Mouse (Mus musculus) left cerebral cortex, adult 18-20 months (tissue): ENCODE data around the gene Acsm2. TPM values are rescaled to one million over a fixed set of nuclear protein-coding genes. Genes with fewer than 3 reads are reported as not detected.
"Not testable (repeated sequence)": the region's sequence is repeated elsewhere in the genome, so short reads cannot be mapped to it uniquely, and the experiment has no call there.

ENCODE experiments used
- DNase-seq, 2 experiments: peaks; one replicate each; pipeline ENCODE4 v3.0.0; 2021 to 2022; ENCODE audit warnings: low spot score in 2 of 2, mixed read lengths in 1 of 2
- total RNA-seq, 2 experiments: library from RNA; stranded (reverse); gene quantifications; 2 replicates each; pipeline ENCODE4 v1.2.3; 2021

Acsm2 gene
- total RNA-seq, 2 experiments from 2014 or later: not detected

DNA sequence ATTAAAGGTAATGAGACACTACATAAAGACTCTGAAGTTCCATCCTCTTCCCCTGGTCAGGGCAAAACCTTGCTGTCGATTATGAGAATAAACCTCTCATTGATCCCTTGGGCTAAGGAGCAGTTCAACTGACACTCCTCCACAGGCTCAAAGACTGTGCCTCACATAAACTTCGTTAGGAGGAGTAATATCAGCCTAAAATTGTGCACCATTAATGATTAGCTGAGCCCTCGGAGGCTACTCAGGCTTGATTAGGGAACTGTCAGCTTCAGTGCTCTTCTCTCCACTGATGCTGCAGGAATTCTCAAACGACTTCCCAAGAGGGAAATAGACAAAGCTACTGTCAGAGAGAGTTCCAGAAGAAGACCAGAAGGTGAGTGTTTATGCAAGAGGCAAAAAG, 7.3 kb downstream of the Acsm2 start:
- no peak for DNase-seq

DNA sequence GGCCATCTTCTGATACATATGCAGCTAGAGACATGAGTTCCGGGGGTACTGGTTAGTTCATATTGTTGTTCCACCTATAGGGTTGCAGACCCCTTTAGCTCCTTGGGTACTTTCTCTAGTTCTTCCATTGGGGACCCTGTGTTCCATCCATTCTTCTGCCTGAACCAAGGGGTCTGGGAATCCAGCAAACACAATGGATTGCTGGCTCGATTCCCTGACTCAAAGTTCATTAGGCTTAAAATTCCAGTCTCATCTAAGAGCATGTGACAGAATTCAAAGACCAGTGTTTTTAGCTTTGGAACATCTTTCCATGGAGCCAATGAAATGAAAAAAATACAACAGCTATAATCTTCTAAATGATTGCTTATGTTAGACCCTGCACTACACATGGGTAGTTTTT, 8.3 kb downstream of the Acsm2 start:
- DNase-seq: not testable (repeated sequence)

DNA sequence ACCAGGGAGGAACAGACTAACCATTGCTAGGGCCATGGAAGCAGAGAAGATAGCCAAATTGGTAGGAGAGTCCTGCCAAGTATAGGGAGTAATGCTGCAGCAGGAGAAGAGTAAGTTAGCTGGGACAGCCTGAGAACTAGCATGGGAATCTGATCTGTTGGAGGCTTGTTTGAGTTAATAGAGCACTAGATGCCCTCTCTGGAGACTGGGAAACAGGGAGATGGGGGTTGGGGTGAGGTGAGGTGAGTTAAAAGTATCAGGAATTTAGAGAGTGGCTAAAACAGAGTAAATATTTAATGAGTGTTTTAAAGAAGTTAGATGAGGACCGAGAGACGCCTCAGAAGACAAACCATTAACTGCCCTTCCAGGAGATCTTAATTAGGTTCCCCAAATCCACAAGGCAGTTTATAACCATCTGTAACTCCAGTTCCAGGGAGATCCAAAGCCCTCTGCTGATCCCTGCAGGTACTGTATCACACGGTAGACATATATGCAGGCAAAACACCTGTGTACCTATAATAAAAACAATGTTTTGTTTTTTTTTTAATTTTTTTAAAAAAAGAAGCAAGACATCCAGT, 40.5 kb downstream of the Acsm2 start:
- DNase-seq: no peak

DNA sequence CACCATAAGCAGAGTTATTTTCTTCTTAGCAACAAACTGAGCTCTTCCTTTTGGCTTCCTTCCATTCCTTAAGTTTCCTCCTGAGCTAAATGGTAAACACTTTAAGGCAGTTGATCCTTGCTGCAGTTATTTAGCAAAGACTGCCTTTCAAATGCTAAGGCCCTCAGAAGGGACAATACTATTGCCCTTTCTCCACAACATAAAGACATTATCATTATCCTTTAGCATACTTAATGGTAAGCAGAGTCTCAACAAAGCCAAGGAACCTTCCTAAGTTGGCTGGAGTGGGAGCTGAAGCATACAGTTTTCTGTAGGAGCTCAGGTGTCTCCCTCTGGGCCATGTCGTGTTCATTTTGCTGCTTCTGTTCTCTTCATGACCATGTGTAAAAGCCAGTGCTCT, 41.2 kb downstream of the Acsm2 start:
- DNase-seq: no peak

DNA sequence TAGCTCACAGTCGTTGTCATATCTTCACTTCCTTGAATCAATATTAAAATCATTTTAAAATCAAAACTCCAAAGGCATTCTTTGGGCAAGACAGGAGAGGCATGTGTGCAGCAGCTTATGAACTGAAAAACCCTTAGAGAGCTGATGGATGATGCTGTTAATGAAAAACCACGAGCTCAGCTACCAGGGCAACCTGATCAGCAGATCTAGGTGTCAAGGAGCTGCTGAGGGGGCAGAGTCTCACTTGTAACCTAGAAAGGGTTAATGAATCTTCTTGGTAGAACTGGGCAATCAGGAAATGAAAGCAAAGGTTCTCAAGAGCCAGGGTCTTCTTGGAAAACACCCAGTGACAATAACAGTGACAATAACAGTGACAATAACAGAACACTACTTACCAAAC, 42.4 kb downstream of the Acsm2 start:
- no peak for DNase-seq

DNA sequence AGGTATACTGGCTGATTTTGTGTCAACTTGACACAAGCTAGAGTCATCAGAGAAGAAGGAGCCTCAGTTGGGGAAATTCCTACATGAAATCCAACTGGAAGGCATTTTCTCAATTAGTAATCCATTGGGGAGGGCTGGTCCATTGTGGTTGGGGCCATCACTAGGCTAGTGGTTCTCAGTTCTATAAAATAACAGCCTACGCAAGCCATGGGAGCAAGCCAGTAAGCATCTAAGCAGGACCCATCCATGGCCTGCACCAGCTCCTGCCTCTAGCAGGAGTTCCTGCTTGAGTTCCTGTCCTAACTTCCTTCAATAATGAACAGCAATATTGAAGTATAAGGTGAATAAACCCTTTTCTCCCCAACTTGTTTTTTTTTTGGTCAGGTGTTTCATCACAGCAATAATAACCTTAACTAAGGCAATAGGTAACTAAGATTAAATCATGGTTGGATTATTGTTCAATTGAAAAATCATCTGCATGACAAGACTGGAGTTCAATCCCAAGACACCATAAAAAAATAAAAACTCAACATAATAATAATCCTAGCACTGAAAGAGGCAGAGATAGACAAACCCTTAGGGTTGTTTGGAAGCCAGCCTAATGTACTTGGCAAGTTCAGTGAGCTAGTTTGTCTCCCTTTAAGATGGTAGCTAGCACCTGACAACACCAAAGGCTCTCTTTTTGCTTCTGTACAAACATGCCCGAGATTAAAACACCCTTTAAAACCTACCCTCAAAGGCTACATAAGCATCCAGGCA, 47.2 kb downstream of the Acsm2 start:
- no peak for DNase-seq

DNA sequence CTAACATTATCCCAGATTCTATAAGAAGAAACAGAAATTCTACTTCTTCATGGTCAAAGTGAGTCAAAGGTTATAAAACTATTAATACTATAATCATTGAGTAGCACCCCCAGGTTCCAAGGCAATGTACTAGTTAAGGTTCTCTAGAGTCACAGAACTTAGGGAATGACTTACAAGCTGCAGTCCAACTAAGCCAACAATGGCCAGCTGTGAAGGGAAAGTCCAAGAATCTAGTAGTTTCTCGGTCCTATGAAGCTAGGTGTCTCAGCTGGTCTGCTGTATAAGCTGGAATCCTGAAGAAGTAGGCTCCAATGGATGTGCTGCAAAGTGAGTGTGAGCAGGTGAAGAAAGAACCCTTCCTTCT, 47.8 kb downstream of the Acsm2 start:
- no peak for DNase-seq

DNA sequence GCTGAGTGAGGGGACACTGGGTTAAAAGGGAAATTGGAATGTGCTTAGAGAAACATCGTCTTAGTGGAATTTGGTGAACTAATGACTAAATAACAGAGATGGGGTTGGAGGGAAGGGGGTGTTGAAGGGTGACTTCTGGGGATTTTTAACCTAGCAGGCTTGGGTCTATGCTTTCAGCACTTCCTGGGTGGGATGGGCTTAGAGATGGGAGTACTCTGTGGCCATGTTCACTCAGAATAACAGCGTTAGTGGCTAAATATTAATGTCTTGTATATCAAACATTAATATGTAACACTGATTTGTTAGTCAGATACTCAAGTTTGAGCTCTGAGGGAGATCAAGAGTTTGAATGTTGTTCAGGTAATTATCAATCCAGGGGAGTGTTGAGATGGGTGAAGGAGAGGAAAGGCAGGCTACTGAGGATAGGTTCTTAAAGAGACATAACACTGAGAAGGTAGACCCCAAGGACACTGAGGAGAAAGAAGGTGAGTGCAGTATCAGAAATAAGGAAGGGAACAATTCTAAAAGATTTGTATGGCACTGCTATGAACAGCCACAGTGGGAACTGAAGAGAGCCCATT, 50.9 kb downstream of the Acsm2 start:
- DNase-seq: no peak

DNA sequence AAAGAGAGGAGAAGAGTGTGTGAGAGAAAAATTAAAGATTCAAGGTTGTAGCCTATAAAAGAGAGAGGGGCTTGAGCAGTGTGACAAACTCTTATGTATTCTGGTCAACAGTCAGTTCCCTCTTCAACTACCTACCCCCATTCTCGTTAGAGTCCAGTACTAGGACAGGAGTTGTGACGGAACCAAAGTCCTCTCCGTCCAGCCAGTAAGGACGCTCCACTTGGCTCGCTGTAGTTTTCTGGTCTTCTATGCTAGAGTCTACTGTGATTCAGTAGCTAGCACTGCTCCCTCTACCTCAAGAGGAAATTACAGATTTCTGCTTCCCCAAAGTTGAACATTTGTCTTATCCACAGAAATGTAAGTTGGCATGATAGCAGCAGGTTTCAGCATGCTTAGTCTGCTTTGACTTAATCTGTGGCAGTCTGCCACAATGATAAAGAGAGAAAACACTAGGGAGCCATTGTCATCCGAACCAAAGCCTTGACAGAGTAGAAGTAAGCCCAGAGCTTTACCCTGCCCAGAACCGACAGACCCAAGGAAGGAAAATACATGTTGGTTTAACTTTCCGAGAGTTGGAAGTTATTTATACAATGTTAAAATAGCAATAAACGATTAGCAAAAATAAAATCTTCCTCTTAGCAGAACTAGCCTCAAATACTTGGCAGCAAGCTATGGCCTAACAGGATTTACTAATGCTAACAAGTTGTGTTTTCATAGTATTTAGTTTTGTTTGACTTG, 52.0 kb downstream of the Acsm2 start:
- no peak for DNase-seq

DNA sequence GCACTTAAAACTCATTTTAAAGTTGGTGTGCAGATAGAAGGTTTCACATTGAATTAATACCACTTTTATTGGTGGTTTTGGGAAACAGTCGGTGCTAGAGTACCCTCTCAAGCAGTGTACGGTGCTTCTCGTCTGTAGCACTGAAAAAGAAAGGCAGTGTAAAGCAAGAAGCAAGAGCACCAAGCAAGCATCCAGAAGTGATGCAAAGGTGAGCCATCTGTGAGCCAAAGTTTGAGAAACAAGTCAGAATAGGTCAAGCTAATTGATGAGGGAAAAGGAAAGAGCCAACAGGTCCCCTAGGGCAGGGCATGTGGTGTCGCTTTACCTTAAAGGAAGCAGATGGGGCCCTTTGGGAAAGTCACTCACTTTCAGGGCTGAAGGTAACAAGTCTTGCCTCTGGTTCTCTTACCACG, 52.5 kb downstream of the Acsm2 start, which contains the start of gene Acsm1:
TSS of gene Acsm1 (plus strand) at position 363 of the 413 bp plus-strand sequence.
- no peak for DNase-seq

DNA sequence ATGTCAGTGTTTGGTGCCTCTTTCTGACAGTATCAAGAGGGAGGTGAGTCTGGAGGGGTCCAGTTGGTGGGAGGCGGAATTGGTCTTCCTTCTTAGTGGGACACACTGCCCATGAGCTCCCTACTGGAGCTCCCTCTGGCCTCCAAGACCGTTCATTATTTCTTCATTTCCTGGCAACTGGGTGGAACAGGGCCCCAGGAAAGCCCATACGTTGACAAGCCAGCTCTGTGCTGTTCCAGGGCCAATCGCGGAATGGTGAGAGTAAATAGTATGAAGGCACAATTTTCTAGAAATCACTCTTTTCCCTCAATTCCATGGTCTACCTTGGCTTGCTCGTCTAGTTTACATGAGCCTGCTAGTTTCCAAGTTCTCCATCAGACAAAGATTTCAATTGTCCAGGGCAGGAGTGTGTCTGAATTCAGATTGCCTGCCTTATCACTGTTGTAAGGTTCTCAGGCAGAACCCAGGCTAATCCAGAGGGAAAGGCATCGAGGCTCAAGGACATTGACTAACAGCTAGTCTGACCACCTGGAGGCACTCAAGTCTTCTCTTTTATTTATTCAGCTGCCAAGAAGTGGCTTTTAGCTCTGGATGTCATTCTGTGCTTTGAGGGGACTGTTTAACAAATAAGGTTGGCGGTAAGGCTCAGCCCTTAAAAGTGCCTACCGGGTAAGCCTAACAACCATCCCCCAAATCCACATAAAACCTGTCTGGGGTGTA, 53.8 kb downstream of the Acsm2 start:
- no peak for DNase-seq

DNA sequence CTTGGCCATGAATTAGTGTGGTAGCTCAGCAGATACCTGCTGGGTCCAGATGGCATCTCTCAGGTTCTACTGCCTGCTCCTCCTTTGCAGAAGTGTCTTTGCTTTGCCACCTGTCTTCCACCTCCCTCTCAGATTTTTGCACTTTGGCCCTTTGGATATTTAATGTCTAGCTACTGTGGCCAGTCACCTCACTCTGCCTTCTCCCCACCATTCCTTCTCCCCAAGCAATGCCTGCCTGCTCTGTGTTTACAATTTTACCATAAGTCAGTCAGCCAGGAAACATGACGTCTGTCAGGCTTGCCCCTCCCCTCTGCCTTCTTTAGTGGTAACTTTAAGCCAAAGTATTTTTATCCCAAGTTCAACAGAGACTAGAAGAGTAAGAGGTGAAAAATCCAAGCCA, 62.4 kb downstream of the Acsm2 start:
- no peak for DNase-seq

DNA sequence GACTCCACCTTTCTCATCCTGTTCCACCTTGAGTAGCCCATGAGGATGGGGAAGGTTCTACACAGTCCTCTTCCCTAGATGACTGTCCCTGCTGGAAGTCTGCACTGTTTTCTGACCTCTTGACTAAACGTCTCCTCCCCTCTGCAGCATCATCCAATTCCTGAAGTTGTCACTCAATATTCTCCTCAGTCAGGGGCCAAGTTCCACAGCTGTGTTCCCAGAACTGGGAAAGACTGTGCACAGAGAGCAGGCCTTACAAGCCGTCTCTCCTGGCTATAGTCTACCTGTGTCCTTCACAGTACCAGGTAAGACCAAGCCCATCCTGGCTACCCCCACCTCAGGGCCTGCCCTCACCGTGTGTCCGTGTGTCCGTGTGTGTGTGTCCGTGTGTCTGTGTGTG, 63.5 kb downstream of the Acsm2 start:
- no peak for DNase-seq

DNA sequence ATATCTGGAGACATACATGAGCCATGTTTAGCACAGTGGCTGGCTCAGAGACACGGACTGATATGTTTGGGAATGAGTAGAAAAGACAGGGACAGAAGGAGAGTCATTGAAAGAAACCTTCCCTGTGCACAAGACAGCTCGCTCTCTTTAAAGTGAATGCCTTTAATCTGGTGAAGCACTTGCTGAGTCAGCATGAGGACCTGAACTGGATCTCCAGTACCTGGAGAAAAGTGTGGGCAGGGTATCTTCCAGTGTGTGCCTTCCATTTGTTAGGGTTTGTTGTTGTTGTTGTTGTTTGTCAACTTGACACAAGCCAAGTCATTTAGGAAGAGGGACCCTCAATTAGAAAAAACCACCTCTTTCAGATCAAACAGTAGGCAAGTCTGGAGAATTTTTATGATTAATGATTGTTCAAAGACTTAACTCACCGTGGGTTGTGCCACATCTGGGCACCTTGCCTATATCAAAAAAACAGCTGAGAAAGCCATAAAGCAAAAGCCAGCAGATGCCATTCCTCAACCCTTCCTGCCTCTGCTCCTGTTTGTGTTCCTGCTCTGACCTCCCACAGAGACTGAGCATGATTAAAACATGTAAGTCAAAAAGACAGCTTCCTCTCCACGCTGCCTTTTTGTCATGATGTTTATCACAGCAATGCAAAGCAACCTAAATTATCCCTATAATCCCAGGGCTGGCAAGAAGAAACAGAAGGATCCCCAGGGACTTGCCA, 64.2 kb downstream of the Acsm2 start:
- DNase-seq: no peak

DNA sequence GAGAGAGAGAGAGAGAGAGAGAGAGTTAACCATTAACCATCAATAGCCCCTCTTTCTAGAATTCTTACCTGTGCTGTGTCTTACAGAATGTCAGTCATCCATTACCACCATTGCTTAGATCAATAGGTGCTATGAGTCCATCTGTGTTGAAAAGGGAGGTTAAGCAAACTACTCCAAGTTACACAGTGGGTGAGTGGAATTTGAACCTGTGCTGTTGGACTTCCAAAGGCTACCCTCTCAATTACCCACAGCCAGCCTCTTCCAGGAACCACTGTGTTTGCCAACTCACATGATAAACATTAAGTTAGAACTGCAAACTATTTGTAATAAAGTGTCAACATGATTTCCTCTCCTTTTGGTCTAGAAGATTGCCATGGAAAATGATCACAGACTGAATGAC, 66.0 kb downstream of the Acsm2 start:
- DNase-seq: no peak

DNA sequence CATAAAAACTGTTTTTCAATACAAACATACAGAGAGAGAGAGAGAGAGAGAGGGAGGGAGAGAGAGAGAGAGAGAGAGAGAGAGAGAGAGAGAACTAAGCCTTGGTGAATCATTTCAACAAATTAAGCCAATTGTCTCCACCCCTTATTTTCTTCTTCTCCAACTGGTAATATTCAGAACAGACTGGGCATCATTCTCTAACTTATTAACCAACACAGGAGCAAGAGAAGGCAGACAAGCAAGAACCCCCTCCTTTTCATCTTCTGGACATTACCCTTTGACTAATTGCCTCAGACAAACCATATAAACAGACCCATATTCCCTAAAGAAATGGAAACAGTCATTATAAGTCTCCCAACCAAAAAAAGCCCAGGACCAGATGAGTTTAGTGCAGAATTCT, 84.6 kb downstream of the Acsm2 start:
- DNase-seq: no peak

DNA sequence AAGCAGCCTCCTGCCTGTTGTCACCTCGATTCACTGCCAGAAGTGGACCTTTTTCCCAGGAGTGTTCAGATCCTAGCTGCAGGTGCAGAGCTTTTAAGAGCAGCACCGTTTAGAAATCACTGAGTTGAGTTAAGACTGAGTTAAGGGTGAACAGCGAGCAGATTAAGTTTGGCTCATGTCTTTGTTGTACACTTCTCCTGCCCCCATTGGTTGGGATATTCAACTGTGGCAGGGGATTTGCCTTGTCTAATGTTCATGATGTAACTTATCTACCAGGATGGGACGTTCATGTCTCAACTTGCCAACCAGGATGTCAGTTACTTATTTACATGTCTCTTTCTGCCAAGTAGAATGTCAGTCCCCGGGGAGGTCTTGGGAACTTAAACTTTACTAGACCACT, 88.2 kb downstream of the Acsm2 start:
- DNase-seq: no peak
